ENCODE assay signal across 10 mouse cellular contexts in genomic region chr7:109507119-109507518, GRCm38 (mm10). TPM values are rescaled to one million over a fixed set of nuclear protein-coding genes. Genes with fewer than 3 reads are reported as not detected.
A peak's percentile ranks its signal among the peaks of the same experiment; 100 is the strongest.
DNase-seq lines count a peak whose midpoint lies in the region; ATAC-seq lines count a peak whose summit lies in the region.
"Had no signal": no experiment of that assay in that cellular context is flagged by ENCODE, and none has a peak within 500 bp of the region (broad histone marks: within the 10 kb centered on the region; RNA-seq: fewer than 3 reads in every experiment).

No protein-coding gene starts in this region.

- H3K9ac ChIP-seq in lung, embryonic 16.5 days (ENCODE audit: low read length) = no peak overlapping the region
- peak overlapping the region; percentile 34; the same call in 1 of the 2 replicates for H3K9ac ChIP-seq in embryonic facial prominence, embryonic 14.5 days (ENCODE audit: low read depth, low read length)
- H3K9ac ChIP-seq in neural tube, embryonic 15.5 days (replicated peaks) = peak overlapping the region; percentile 24; the same call in 1 of the 2 replicates
- H3K9ac ChIP-seq: embryonic facial prominence, embryonic 13.5 days had no signal

- H3K4me1 ChIP-seq in lung, embryonic 16.5 days (replicated peaks; ENCODE audit: control insufficient read depth, insufficient read depth, low read length) = no peaks in the 10 kb centered on the region
- no peaks in the 10 kb centered on the region for H3K4me1 ChIP-seq in embryonic facial prominence, embryonic 14.5 days (ENCODE audit: control insufficient read depth, insufficient read depth, low read length)
- peaks cover 17% of the 10 kb centered on the region for H3K4me1 ChIP-seq in limb, embryonic 10.5 days
- H3K4me1 ChIP-seq in neural tube, embryonic 15.5 days = peaks cover 8% of the 10 kb centered on the region
- H3K4me1 ChIP-seq: embryonic facial prominence, embryonic 13.5 days had no signal

- ATAC-seq in lung, embryonic 16.5 days (ENCODE audit: low read depth) = peak; percentile 38; the same call in 1 of the 2 replicates
- ATAC-seq in embryonic facial prominence, embryonic 14.5 days (ENCODE audit: low read depth) = peak; percentile 54; the same call in 1 of the 2 replicates
- ATAC-seq in neural tube, embryonic 15.5 days (ENCODE audit: low FRiP score) = peak; percentile 68; the same call in 1 of the 2 replicates

- no peaks in the 10 kb centered on the region for H3K9me3 ChIP-seq in lung, embryonic 16.5 days (ENCODE audit: control insufficient read depth, low read length)
- H3K9me3 ChIP-seq in embryonic facial prominence, embryonic 14.5 days (ENCODE audit: control insufficient read depth, low read length) = no peaks in the 10 kb centered on the region
- H3K9me3 ChIP-seq in limb, embryonic 10.5 days (replicated peaks) = no peaks in the 10 kb centered on the region
- no peaks in the 10 kb centered on the region for H3K9me3 ChIP-seq in neural tube, embryonic 15.5 days (replicated peaks)
- H3K9me3 ChIP-seq: embryonic facial prominence, embryonic 13.5 days had no signal

- no peaks in the 10 kb centered on the region for H3K27me3 ChIP-seq in lung, embryonic 16.5 days (ENCODE audit: control insufficient read depth, insufficient read depth, low read depth, low read length)
- no peaks in the 10 kb centered on the region for H3K27me3 ChIP-seq in embryonic facial prominence, embryonic 14.5 days (replicated peaks; ENCODE audit: control insufficient read depth, insufficient read depth, low read length)
- H3K27me3 ChIP-seq in limb, embryonic 10.5 days (ENCODE audit: low read depth, poor library complexity, severe bottlenecking) = no peaks in the 10 kb centered on the region
- no peaks in the 10 kb centered on the region for H3K27me3 ChIP-seq in neural tube, embryonic 15.5 days (replicated peaks)

- H3K27ac ChIP-seq in lung, embryonic 16.5 days (ENCODE audit: low read length) = no peak overlapping the region
- H3K27ac ChIP-seq in embryonic facial prominence, embryonic 14.5 days (replicated peaks; ENCODE audit: low read depth, low read length) = no peak overlapping the region
- H3K27ac ChIP-seq in limb, embryonic 10.5 days = peak overlapping the region; percentile 54; the same call in 1 of the 2 replicates
- 0 out of 2 replicates have a peak overlapping the region, but pooled peaks have one; percentile 9 for H3K27ac ChIP-seq in neural tube, embryonic 15.5 days (replicated peaks)
- H3K27ac ChIP-seq: embryonic facial prominence, embryonic 13.5 days had no signal

- H3K36me3 ChIP-seq in lung, embryonic 16.5 days (ENCODE audit: control insufficient read depth, insufficient read depth, low read length) = no peaks in the 10 kb centered on the region
- H3K36me3 ChIP-seq in embryonic facial prominence, embryonic 14.5 days (ENCODE audit: control insufficient read depth, insufficient read depth, low read length) = no peaks in the 10 kb centered on the region
- no peaks in the 10 kb centered on the region for H3K36me3 ChIP-seq in limb, embryonic 10.5 days
- no peaks in the 10 kb centered on the region for H3K36me3 ChIP-seq in neural tube, embryonic 15.5 days
- H3K36me3 ChIP-seq: embryonic facial prominence, embryonic 13.5 days had no signal

- H3K4me2 ChIP-seq in lung, embryonic 16.5 days (ENCODE audit: low read depth, low read length) = no peak overlapping the region
- H3K4me2 ChIP-seq in embryonic facial prominence, embryonic 14.5 days (ENCODE audit: low read depth, low read length) = no peak overlapping the region
- H3K4me2 ChIP-seq in neural tube, embryonic 15.5 days = peak overlapping the region; percentile 9; the same call in 1 of the 2 replicates
- H3K4me2 ChIP-seq: embryonic facial prominence, embryonic 13.5 days had no signal

- DNase-seq in lung, postnatal 4 days = no peak
- peak; percentile 58 for DNase-seq in embryonic facial prominence, embryonic 14.5 days (ENCODE audit: low spot score)
- DNase-seq in limb, embryonic 10.5 days (ENCODE audit: low spot score) = peak; percentile 47
- DNase-seq in kidney, postnatal 36 days = no peak
- no peak for DNase-seq in thymus, postnatal 10 days (ENCODE audit: low spot score in 2 of 2)
- no peak for DNase-seq in heart, postnatal 4 days
- DNase-seq: lung, adult 18-20 months had no signal

- no peak overlapping the region for H3K4me3 ChIP-seq in lung, embryonic 16.5 days (ENCODE audit: low read length)
- H3K4me3 ChIP-seq in embryonic facial prominence, embryonic 14.5 days (ENCODE audit: low read depth, low read length) = no peak overlapping the region
- H3K4me3 ChIP-seq in limb, embryonic 10.5 days = peak overlapping the region; percentile 26; the same call in 1 of the 2 replicates
- no peak overlapping the region for H3K4me3 ChIP-seq in neural tube, embryonic 15.5 days (replicated peaks)
- H3K4me3 ChIP-seq: embryonic facial prominence, embryonic 13.5 days had no signal

- 9% methylated on average over 8 of the region's 8 CpGs for WGBS in lung, embryonic 16.5 days
- WGBS in embryonic facial prominence, embryonic 14.5 days = 2% methylated on average over 8 of the region's 8 CpGs
- 6% methylated on average over 8 of the region's 8 CpGs for WGBS in limb, embryonic 10.5 days
- 5% methylated on average over 8 of the region's 8 CpGs for WGBS in neural tube, embryonic 15.5 days

RNA-seq across cellular contexts. Expression of gene Trim66, which starts 0.8 kb away (rescaled TPM):
- polyA plus RNA-seq in lung, embryonic 16.5 days (2015; fragmentation: Nextera tagmentation; extraction: Ambion mirVana) = 0.03 and 0.13 TPM in 2 replicates
- polyA plus RNA-seq in embryonic facial prominence, embryonic 14.5 days (2014; fragmentation: Nextera tagmentation; extraction: Ambion mirVana) = 2.9 and 3.2 TPM in 2 replicates
- polyA plus RNA-seq in limb, embryonic 10.5 days (2016; fragmentation: Nextera tagmentation; extraction: Ambion mirVana) = 0.03 and 0.05 TPM in 2 replicates
- polyA plus RNA-seq in neural tube, embryonic 15.5 days (2015; fragmentation: Nextera tagmentation; extraction: Ambion mirVana) = 0.47 and 0.73 TPM in 2 replicates
- under 1 TPM; 0.05 to 0.11 TPM for total RNA-seq in heart, postnatal 4 days (2021)

RNA-seq across cellular contexts. Expression of gene Rpl27a, which starts 11.8 kb away (rescaled TPM):
- 126 and 134 TPM in 2 replicates for polyA plus RNA-seq in lung, embryonic 16.5 days (2015; fragmentation: Nextera tagmentation; extraction: Ambion mirVana)
- 152 and 153 TPM in 2 replicates for polyA plus RNA-seq in embryonic facial prominence, embryonic 14.5 days (2014; fragmentation: Nextera tagmentation; extraction: Ambion mirVana)
- 130 and 159 TPM in 2 replicates for polyA plus RNA-seq in limb, embryonic 10.5 days (2016; fragmentation: Nextera tagmentation; extraction: Ambion mirVana)
- polyA plus RNA-seq in neural tube, embryonic 15.5 days (2015; fragmentation: Nextera tagmentation; extraction: Ambion mirVana) = 81.6 and 93.8 TPM in 2 replicates
- total RNA-seq in heart, postnatal 4 days (2021) = 100 to 1,000 TPM; 152 to 160 TPM

Comparison
In these comparisons a context has a peak if more than half of its experiments do, and no peak if none do; other contexts are left out.
1. H3K27ac ChIP-seq: peak in limb, embryonic 10.5 days (single experiment) and neural tube, embryonic 15.5 days (single experiment); none in lung, embryonic 16.5 days (single experiment) and embryonic facial prominence, embryonic 14.5 days (single experiment).
2. DNase-seq: peak in embryonic facial prominence, embryonic 14.5 days (single experiment) and limb, embryonic 10.5 days (single experiment); none in lung, postnatal 4 days (0 of 2), kidney, postnatal 36 days (0 of 2), thymus, postnatal 10 days (0 of 2) and heart, postnatal 4 days (single experiment).
3. Peak in every context shown above with its lines, with median percentiles within 50 percentile points of each other: ATAC-seq.